Mouse (Mus musculus) neural tube, embryonic 15.5 days (tissue): Measurements from ENCODE around the gene Stx16. TPM values are rescaled to one million over a fixed set of nuclear protein-coding genes. Genes with fewer than 3 reads are reported as not detected.

Experiments used
- ATAC-seq: fragments of 200-750 bp; cut with Nextera tagmentation; 2 replicates; pipeline ENCODE4 v1.8.0; 2017; ENCODE audit warnings: mild to moderate bottlenecking, moderate TSS enrichment, moderate library complexity; ENCODE audit not compliant: low FRiP score
- H3K27ac ChIP-seq: fragments of 300-500 bp; sonication (generic); replicated peaks from 2 replicates; pipeline ENCODE4 v1.5.1; 2015; ENCODE audit warnings: mild to moderate bottlenecking, inconsistent platforms
- H3K27me3 ChIP-seq: fragments of 300-500 bp; sonication (generic); replicated peaks from 2 replicates; pipeline ENCODE4 v1.6.1; 2015; ENCODE audit warnings: inconsistent platforms
- H3K36me3 ChIP-seq: fragments of 300-500 bp; sonication (generic); 2 replicates; pipeline ENCODE4 v1.6.1; 2015; ENCODE audit warnings: inconsistent platforms
- H3K4me1 ChIP-seq: fragments of 300-500 bp; sonication (generic); 2 replicates; pipeline ENCODE4 v1.6.1; 2015; ENCODE audit warnings: inconsistent platforms
- H3K4me2 ChIP-seq: fragments of 300-500 bp; sonication (generic); 2 replicates; pipeline ENCODE4 v1.6.1; 2015; ENCODE audit warnings: inconsistent platforms, mild to moderate bottlenecking, moderate library complexity
- H3K4me3 ChIP-seq: fragments of 300-500 bp; sonication (generic); replicated peaks from 2 replicates; pipeline ENCODE4 v1.5.1; 2015; ENCODE audit warnings: mild to moderate bottlenecking, inconsistent platforms
- H3K9ac ChIP-seq: fragments of 300-500 bp; sonication (generic); replicated peaks from 2 replicates; pipeline ENCODE4 v1.6.1; 2015; ENCODE audit warnings: mild to moderate bottlenecking, inconsistent platforms
- H3K9me3 ChIP-seq: fragments of 300-500 bp; sonication (generic); replicated peaks from 2 replicates; pipeline ENCODE4 v1.6.1; 2016; ENCODE audit warnings: inconsistent platforms
- WGBS: fragments of 180-500 bp; shearing (Covaris S2); methylation state at CpG from one replicate; pipeline ENCODE4 v1.1.7; 2015; ENCODE audit warnings: mixed read lengths; 5-methylcytosine and 5-hydroxymethylcytosine counted together
- polyA plus RNA-seq: library from polyadenylated mRNA; unstranded; fragments of >200 nt; fragmentation: Nextera tagmentation; extraction: Ambion mirVana; gene quantifications from 2 replicates; pipeline ENCODE4 v1.2.1, GENCODE M21; 2015

The Stx16 gene
- 10.4 and 10.9 TPM in 2 replicates for polyA plus RNA-seq

DNA sequence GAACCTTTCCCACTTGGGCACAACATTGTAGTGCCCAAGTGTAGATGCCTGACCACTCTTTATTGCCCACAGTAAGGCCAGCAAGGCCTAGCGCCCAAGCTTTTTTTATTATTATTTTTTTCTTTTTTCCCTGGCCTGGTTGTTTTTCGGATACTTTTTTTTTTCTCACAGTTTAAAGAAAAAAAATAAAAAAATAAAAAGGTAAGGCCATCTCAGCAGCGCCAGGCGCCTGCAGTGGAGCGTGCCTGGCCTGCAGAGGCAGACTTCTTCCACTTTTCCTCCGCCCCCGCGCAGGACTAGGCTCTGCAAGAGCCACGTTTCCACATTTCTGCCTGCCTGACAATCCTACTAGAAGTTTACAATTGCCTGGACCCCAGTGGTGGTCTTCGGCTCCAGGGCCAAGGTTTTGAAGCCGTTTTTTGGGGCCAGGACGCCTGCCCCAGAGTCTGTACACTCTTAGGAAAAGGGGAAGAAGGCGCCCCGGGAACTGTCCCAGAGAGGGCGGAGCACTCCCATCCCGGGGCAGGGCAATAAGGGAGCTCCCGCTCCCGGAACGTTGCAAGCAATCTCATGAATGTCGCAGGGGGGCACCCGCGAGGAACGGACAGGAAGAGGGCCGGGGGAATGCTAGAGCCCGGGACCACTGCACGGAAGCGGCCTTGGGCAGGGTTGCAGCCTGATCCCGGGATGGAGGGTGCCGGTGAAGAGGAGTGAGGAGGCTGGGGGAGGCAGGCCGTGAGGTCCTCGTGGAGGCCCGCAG is at the start of gene Stx16:
TSS of gene Stx16 (plus strand) at position 636 of the 760 bp plus-strand sequence.
- H3K27me3 ChIP-seq = no peaks in the 10 kb centered on the region
- no peaks in the 10 kb centered on the region for H3K36me3 ChIP-seq
- H3K4me3 ChIP-seq = peak within 1 kb of the TSS; percentile 84
- H3K4me1 ChIP-seq = peaks cover 49% of the 10 kb centered on the region
- no peaks in the 10 kb centered on the region for H3K9me3 ChIP-seq
- H3K9ac ChIP-seq = peak within 1 kb of the TSS; percentile 82
- under 1% methylated on average over 32 of the region's 32 CpGs for WGBS
- H3K27ac ChIP-seq = peak within 1 kb of the TSS; percentile 90
- peak; percentile 90 for ATAC-seq
- H3K4me2 ChIP-seq = peak within 1 kb of the TSS; percentile 92

DNA sequence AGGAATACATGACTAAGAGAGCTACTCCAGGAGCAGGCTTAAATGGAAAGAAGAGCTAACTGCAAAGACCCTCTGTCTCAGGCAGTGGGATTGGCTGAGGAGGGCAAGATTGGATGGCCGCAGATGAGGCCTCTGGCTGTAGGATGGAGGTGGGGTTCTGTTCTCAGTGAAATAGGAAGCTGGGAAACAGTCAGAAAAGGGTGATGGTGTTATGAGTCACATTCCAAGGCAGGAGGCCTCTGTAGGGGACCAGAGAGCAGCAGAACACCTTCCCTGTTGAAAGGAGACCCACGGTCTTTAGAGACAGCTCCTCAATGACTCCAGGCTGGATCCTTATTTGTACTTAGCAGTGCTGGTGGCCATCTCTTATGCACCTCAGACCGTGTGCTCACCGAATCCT is 49.7 kb upstream of the Stx16 start:
- H3K4me1 ChIP-seq = no peaks in the 10 kb centered on the region
- H3K4me2 ChIP-seq = no peak overlapping the region
- ATAC-seq = no peak
- WGBS = 86% methylated on average over 4 of the region's 4 CpGs
- no peaks in the 10 kb centered on the region for H3K9me3 ChIP-seq
- no peak overlapping the region for H3K27ac ChIP-seq
- H3K9ac ChIP-seq = no peak overlapping the region
- no peak overlapping the region for H3K4me3 ChIP-seq
- H3K27me3 ChIP-seq = no peaks in the 10 kb centered on the region
- no peaks in the 10 kb centered on the region for H3K36me3 ChIP-seq

DNA sequence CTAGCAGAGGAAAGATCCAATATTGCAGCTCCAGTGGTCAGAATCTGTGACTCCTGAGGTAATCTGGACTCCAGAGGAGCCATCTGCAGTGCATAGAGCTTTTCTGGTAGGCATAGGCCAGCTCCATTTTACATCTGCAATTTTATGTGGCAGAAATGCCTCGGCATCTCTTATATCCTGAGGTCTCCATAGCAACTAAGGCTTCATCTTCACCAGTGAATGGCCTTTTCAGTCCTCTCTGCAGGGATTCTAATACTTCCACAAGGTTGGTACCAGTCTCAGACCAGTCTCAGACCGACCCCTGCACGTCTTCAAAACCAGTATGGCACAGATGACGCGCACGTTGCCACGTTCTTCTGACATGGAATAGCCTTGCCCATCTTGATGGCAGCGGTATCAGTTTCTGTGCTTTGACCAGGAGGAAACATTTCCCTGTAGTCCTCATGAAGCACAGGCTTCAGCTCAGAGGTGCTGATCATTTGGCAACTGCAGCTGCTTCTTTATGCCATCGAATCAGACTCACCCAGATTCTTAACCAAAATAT is 42.8 kb upstream of the Stx16 start:
- no peaks in the 10 kb centered on the region for H3K27me3 ChIP-seq
- H3K9ac ChIP-seq = no peak overlapping the region
- H3K4me3 ChIP-seq = no peak overlapping the region
- H3K27ac ChIP-seq = no peak overlapping the region
- no peaks in the 10 kb centered on the region for H3K4me1 ChIP-seq
- no peaks in the 10 kb centered on the region for H3K36me3 ChIP-seq
- H3K9me3 ChIP-seq = no peaks in the 10 kb centered on the region
- no peak for ATAC-seq
- no peak overlapping the region for H3K4me2 ChIP-seq
- WGBS = 70% methylated on average over 9 of the region's 9 CpGs

DNA sequence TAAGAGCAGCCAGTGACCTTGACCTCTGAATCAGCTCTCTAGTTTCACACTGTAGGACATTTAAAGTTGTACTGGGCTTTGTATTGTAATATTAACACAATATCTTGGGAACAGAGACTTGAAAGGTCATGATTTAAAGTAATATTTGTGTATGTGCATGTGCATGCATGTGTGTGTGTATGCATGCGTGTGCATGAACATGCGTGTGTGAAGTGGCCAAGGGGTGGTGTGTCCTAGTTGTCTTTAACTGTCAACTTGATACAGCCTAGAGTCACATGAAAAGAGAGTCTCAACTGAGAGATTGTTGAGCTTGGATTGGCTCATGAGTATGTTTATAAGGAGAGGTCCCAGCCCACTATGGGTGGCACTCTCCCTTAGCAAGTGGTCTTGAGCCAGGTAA is 28.5 kb upstream of the Stx16 start:
- Histone ChIP-seq H3K9ac (no peak overlapping the region), H3K4me3 (no peak overlapping the region), H3K9me3 (no peaks in the 10 kb centered on the region), H3K36me3 (no peaks in the 10 kb centered on the region), H3K27ac (no peak overlapping the region), H3K4me2 (no peak overlapping the region), H3K4me1 (peaks cover 30% of the 10 kb centered on the region), H3K27me3 (no peaks in the 10 kb centered on the region)
- ATAC-seq = no peak
- WGBS = 99% methylated on average over 2 of the region's 2 CpGs

DNA sequence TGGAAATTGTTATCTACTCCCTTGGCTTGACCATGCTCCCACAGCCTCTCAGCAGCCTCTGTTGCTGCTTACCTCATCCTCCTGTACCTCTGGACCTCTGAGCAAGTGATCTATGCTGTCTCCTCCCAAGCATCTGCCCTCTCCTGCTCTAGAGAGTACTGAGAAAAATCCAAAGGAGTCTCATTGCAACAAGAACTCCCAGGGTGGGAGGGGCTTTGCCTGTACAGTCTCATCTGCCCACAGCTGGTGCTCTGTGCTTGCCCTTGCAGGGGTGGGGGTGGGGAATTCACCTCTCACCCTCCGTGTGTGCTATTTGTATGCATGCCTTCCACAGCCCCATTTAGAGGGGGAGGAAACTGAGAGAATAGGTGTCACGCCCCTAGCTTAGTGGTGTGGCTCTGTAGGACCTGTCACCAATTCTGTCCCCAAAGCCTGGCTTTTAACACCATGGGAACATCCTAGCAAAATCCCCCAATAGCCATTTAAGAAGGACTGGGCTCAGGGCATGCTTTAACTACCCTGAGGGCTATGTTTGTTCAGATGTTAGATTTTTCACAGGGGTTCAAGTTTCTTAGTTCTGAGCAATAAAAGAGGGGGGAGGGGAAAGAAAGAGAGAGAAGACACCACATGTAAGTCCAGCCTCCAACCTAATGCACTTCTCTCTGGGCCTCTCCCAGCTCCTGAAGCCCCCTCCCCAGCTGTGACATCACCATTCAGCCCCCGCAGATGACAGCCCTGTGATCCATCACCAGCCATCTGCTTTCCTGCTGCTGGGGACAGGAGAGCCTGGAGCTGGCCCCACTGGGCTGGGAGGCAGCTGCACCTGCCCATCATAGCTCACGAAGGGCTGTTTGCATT is 26.4 kb upstream of the Stx16 start:
- peak; percentile 50 for ATAC-seq
- Histone ChIP-seq H3K27me3 (no peaks in the 10 kb centered on the region), H3K4me1 (peaks cover 34% of the 10 kb centered on the region), H3K36me3 (no peaks in the 10 kb centered on the region), H3K4me2 (no peak overlapping the region), H3K27ac (no peak overlapping the region), H3K9ac (no peak overlapping the region), H3K4me3 (no peak overlapping the region), H3K9me3 (no peaks in the 10 kb centered on the region)
- WGBS = 10% methylated on average over 4 of the region's 4 CpGs

DNA sequence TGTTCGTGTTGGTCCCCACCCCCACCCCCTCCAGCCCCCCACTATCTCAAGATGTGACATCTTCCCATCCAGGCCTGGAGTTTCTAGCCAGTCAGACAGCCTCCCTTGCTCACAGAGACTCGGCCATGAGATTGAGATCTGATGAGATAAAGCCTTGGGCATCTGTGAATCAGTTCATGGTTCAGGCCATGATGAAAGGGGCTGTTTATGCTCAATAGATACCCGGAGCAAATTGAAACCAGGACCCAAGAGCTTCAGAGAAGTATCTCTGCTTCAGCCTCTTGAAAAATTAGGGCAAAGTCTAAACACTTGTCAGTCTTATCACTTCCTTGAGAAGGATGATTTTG is 25.8 kb upstream of the Stx16 start:
- Histone ChIP-seq H3K9ac (no peak overlapping the region), H3K27me3 (no peaks in the 10 kb centered on the region), H3K27ac (no peak overlapping the region), H3K9me3 (no peaks in the 10 kb centered on the region), H3K4me3 (no peak overlapping the region), H3K4me1 (peaks cover 34% of the 10 kb centered on the region), H3K4me2 (no peak overlapping the region), H3K36me3 (no peaks in the 10 kb centered on the region)
- ATAC-seq = no peak
- 7% methylated on average over 3 of the region's 3 CpGs for WGBS

DNA sequence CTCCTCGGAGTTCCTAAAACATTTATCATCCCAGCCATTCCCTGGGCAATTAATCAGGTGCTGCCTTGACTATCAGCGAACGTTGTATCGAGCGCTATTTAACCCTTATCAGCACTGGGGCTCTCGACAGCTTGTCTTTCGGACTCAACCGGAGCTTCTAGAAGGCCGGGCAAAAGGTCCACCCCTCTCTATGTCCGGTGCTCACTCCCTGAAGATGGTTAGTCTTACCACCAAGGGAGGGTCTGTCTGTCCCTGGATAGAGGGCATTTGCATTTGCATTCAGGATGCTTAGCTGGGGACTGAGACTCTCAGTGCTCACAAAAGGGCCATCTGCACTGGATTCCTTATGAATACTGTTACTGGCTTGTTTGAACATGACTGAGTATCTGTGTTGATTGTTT is 25.0 kb upstream of the Stx16 start:
- Histone ChIP-seq H3K4me3 (no peak overlapping the region), H3K4me2 (peak overlapping the region; percentile 23), H3K27ac (no peak overlapping the region), H3K9me3 (no peaks in the 10 kb centered on the region), H3K9ac (no peak overlapping the region), H3K27me3 (no peaks in the 10 kb centered on the region), H3K4me1 (peaks cover 34% of the 10 kb centered on the region), H3K36me3 (no peaks in the 10 kb centered on the region)
- ATAC-seq = no peak
- 4% methylated on average over 10 of the region's 10 CpGs for WGBS

DNA sequence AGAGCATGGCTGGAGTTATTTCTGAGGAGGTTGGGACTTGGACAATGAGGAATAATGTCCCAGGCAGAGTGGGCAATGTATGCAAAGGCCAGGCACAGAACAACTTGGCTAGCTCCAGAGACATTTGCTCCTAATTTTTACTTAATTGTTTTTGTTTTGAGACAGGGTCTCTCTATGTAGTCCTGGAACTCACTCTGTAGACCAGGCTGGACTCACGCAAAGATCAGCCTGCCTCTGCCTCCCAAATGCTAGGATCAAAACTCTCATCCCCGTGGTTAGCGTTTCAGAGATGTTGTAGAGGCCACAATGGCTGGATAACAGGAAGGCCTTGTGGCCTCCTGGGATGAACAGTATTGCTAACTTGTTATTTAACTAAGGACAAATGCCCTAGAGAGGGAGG is 21.6 kb upstream of the Stx16 start:
- ATAC-seq = no peak
- H3K9ac ChIP-seq = no peak overlapping the region
- 99% methylated on average over 3 of the region's 3 CpGs for WGBS
- no peaks in the 10 kb centered on the region for H3K36me3 ChIP-seq
- no peaks in the 10 kb centered on the region for H3K9me3 ChIP-seq
- H3K4me3 ChIP-seq = no peak overlapping the region
- H3K4me2 ChIP-seq = no peak overlapping the region
- no peak overlapping the region for H3K27ac ChIP-seq
- peaks cover 33% of the 10 kb centered on the region for H3K4me1 ChIP-seq
- H3K27me3 ChIP-seq = no peaks in the 10 kb centered on the region

DNA sequence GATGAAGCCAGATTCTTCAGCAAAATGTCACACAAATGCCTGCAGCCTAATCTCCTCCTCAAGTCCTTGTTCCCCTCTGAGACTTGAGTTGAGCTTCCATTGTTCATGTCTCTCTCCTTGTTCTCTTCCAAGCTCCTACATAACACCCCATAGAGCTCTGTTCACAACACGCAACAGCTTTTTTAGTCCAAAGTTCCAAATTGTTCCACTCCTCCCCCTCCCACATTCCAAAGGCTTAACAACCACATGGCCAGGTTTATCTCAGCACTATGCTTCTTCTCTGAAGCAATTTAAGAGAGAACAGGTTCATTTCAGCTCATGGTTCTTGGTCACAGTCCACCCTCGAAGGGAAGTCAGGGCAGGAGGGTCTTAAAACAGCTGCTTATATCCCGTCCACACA is 18.4 kb upstream of the Stx16 start:
- no peak for ATAC-seq
- Histone ChIP-seq H3K27ac (no peak overlapping the region), H3K27me3 (no peaks in the 10 kb centered on the region), H3K9me3 (no peaks in the 10 kb centered on the region), H3K4me3 (no peak overlapping the region), H3K4me2 (no peak overlapping the region), H3K4me1 (peaks cover 3% of the 10 kb centered on the region), H3K36me3 (no peaks in the 10 kb centered on the region), H3K9ac (no peak overlapping the region)
- 87% methylated on average over 3 of the region's 3 CpGs for WGBS

DNA sequence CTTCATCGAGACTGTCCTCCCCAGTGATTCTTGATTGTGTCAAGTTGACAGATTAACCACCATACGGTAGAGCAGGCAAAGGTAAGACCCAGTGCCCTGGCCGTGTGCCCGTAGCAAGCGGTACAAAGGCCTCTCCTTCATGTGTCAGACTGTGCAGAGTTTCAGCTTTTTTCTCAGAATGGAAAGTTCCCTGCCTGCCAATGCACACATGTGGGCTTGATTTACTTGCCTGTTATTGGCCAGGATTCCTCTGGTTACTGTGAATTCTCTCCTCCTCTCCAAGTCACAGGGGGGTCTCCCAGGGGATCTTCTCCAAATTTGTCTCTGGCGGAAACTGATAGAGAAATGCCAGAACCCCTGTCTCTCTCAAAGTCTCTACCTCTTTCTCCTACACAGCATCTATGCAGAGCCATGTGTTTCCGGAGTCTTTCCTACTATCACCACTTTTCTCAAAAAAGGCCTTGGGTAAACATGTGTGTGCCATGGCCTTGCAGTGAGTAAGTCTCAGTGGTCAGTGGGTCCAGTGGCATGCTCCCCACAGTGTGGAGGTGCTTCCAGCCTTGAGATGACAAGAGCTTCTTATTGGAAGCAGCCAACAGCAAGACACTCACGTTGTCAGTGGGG is 17.7 kb upstream of the Stx16 start:
- Histone ChIP-seq H3K27me3 (no peaks in the 10 kb centered on the region), H3K9me3 (no peaks in the 10 kb centered on the region), H3K27ac (no peak overlapping the region), H3K36me3 (no peaks in the 10 kb centered on the region), H3K4me2 (no peak overlapping the region), H3K9ac (no peak overlapping the region), H3K4me1 (no peaks in the 10 kb centered on the region), H3K4me3 (no peak overlapping the region)
- WGBS = 83% methylated on average over 8 of the region's 8 CpGs
- no peak for ATAC-seq

DNA sequence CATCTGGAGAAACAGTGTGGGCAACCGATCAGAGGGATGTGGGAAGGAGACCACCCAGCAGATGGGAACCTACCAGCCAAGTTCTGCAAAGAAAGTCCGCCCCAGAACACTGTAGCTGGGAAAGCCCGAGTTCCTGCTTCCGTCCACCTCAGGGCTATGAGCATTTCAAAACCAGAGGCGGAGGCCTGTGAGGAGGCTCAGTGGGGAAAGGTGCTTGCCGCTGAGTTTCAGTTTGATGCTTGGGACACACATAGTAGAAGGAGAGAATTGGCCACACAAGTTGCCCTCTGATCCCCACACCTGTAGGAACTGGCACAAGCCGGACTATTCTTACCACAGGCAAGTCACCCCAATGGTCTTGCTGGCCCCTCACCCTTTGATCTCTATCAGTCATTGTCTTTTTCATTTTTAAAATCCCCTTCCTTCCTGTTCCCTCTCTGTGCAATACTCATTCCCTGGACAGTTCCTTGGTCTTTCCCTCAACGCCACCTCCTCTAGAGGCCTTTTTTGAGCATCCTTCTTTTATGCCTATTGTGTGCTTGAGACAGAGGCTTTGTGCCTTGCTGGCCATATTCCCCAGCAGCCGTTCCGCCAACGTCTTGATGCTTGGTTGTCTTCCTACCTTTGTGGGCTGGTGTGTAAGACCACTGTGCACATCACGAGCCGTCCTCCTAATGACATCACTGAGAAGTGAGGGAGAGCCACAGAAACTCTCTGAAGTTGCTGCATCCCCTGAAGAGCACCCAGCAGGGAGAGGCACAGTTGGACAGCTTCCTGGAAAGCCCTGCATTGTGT is 16.3 kb upstream of the Stx16 start:
- Histone ChIP-seq H3K4me1 (no peaks in the 10 kb centered on the region), H3K27me3 (no peaks in the 10 kb centered on the region), H3K36me3 (no peaks in the 10 kb centered on the region), H3K4me3 (no peak overlapping the region), H3K4me2 (no peak overlapping the region), H3K9ac (no peak overlapping the region), H3K27ac (no peak overlapping the region), H3K9me3 (no peaks in the 10 kb centered on the region)
- no peak for ATAC-seq
- WGBS = 86% methylated on average over 13 of the region's 13 CpGs
